Mouse (Mus musculus) hindbrain, embryonic 11.5 days (tissue): ENCODE measurements around the gene B4galnt1. TPM values are rescaled to one million over a fixed set of nuclear protein-coding genes. Genes with fewer than 3 reads are reported as not detected.
"Not testable (repeated sequence)": the region's sequence is repeated elsewhere in the genome, so short reads cannot be mapped to it uniquely, and the experiment has no call there.

Source experiments
- ATAC-seq: fragments of 200-750 bp; cut with Nextera tagmentation; 2 replicates; pipeline ENCODE4 v1.8.0; 2017; ENCODE audit warnings: mild to moderate bottlenecking, moderate TSS enrichment, moderate library complexity; ENCODE audit not compliant: low FRiP score
- DNase-seq: peaks from one replicate; pipeline ENCODE4 v3.0.0-alpha.2; 2015; ENCODE audit warnings: low spot score
- H3K27ac ChIP-seq: fragments of 300-500 bp; sonication (generic); 2 replicates; pipeline ENCODE4 v1.5.1; 2014; ENCODE audit warnings: mild to moderate bottlenecking, low read depth, low read length
- H3K27me3 ChIP-seq: fragments of 300-500 bp; sonication (generic); 2 replicates; pipeline ENCODE4 v1.6.1; 2014; ENCODE audit warnings: mild to moderate bottlenecking, low read length, moderate library complexity, mixed read lengths; ENCODE audit not compliant: control insufficient read depth, insufficient read depth
- H3K36me3 ChIP-seq: fragments of 300-500 bp; sonication (generic); 2 replicates; pipeline ENCODE4 v1.6.1; 2014; ENCODE audit warnings: mild to moderate bottlenecking, low read length, moderate library complexity, mixed read lengths; ENCODE audit not compliant: control insufficient read depth, insufficient read depth
- H3K4me1 ChIP-seq: fragments of 300-500 bp; sonication (generic); replicated peaks from 2 replicates; pipeline ENCODE4 v1.6.1; 2014; ENCODE audit warnings: low read length, mixed read lengths; ENCODE audit not compliant: control insufficient read depth, insufficient read depth
- H3K4me2 ChIP-seq: fragments of 300-500 bp; sonication (generic); replicated peaks from 2 replicates; pipeline ENCODE4 v1.6.1; 2014; ENCODE audit warnings: mild to moderate bottlenecking, low read depth, low read length
- H3K4me3 ChIP-seq: fragments of 300-500 bp; sonication (generic); 2 replicates; pipeline ENCODE4 v1.5.1; 2014; ENCODE audit warnings: low read depth, low read length
- H3K9ac ChIP-seq: fragments of 300-500 bp; sonication (generic); 2 replicates; pipeline ENCODE4 v1.6.1; 2014; ENCODE audit warnings: low read depth, low read length
- H3K9me3 ChIP-seq: fragments of 300-500 bp; sonication (generic); 2 replicates; pipeline ENCODE4 v1.6.1; 2016; ENCODE audit warnings: low read length; ENCODE audit not compliant: control insufficient read depth
- WGBS: fragments of 180-500 bp; shearing (Covaris S2); extraction: QIAGEN DNeasy Blood & Tissue Kit; methylation state at CpG from one replicate; pipeline ENCODE4 v1.1.7; 2014; 5-methylcytosine and 5-hydroxymethylcytosine counted together
- polyA plus RNA-seq: library from polyadenylated mRNA; unstranded; fragments of >200 nt; fragmentation: Nextera tagmentation; extraction: Ambion mirVana; gene quantifications from 2 replicates; pipeline ENCODE4 v1.2.1, GENCODE M21; 2014

B4galnt1 gene
- polyA plus RNA-seq, 1 experiment from 2014 or later, result 12.4 TPM

DNA sequence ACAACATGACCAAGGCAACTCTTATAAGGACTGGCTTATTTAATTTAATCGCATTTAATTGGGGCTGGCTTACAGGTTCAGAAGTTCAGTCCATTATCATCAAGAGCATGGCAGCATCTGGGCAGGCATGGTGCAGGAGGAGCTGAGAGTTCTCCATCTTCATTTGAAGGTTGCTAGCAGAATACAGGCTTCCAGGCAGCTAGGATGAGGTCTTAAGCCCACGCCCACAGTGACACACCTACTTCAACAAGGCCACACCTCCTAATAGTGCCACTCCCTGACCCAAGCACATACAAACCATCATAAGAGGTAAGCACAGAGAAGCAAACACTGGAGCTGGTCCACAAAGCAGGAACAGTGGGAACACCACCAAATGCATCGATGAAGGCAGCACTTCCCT is 13.8 kb upstream of the B4galnt1 start:
- H3K4me2 ChIP-seq, H3K27ac ChIP-seq, H3K9me3 ChIP-seq, ATAC-seq, DNase-seq, H3K27me3 ChIP-seq, H3K4me1 ChIP-seq, H3K4me3 ChIP-seq, H3K36me3 ChIP-seq, H3K9ac ChIP-seq: not testable (repeated sequence)
- WGBS, result 89% methylated on average over 3 of the region's 3 CpGs

DNA sequence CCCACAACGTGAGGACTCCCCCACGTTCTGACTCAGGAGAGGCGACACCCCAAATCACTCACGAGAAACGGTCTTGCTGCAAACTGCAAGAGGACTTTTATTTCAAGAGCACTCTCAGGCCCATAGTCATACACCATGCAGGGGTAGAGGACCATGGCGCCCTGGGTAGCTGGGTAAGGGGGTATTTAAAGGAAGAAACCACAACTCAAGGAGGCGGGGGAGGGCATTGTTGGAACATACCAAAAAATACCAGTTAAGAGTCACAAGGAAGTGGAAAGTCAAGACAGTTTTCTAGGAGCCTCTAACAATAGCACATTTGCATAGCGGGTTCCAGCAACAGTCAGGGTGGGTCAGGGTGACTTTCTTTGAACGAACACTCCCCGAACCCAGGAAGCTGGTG is 12.5 kb upstream of the B4galnt1 start:
- not testable (repeated sequence) for H3K4me2 ChIP-seq, H3K4me1 ChIP-seq, H3K27me3 ChIP-seq, ATAC-seq, H3K9ac ChIP-seq, H3K4me3 ChIP-seq, H3K27ac ChIP-seq, H3K9me3 ChIP-seq, DNase-seq, H3K36me3 ChIP-seq
- 89% methylated on average over 10 of the region's 10 CpGs for WGBS

DNA sequence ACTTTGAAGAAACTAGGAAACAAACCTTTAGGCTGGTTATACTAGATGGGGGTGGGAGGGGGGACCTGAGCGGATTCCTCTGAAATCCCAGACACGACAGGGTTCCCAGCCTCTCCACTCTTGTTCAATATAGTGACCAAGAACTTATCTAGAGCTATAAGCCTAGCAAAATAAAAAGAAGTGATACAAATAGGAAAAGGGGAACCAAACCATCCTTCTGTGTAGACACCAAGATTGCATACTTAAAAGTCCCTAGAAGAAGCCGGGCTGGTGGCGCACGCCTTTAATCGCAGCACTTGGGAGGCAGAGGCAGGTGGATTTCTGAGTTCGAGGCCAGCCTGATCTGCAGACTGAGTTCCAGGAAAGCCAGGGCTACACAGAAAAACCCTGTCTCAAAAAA is 11.7 kb upstream of the B4galnt1 start:
- Histone ChIP-seq H3K9me3 (no peaks in the 10 kb centered on the region), H3K4me3 (no peak overlapping the region), H3K9ac (no peak overlapping the region), H3K27me3 (no peaks in the 10 kb centered on the region), H3K36me3 (no peaks in the 10 kb centered on the region), H3K27ac (no peak overlapping the region), H3K4me2 (no peak overlapping the region), H3K4me1 (no peaks in the 10 kb centered on the region)
- WGBS, result 95% methylated on average over 7 of the region's 7 CpGs
- ATAC-seq (no peak), DNase-seq (no peak)

DNA sequence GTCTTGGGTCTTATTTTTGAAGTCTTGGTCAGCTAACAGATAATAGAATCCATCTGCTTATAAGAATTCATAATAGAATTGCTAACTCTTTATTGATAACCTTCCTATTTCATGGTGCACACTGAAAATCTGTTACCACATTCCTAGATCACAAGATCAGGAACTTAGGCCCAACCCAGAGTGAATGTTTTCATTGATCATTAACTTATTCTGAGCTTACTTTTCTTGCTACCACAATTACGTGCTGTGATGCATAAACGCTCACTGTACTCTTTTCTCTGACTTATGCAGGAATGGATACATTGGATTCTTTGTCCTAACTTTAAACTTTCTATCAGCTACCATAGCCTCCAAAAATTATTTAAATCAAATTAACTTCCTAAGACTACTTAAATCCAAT is 10.8 kb upstream of the B4galnt1 start:
- Histone ChIP-seq H3K4me3 (no peak overlapping the region), H3K27me3 (no peaks in the 10 kb centered on the region), H3K9me3 (no peaks in the 10 kb centered on the region), H3K36me3 (no peaks in the 10 kb centered on the region), H3K27ac (no peak overlapping the region), H3K9ac (no peak overlapping the region), H3K4me2 (no peak overlapping the region), H3K4me1 (no peaks in the 10 kb centered on the region)
- ATAC-seq, result no peak
- WGBS, result 95% methylated on average over 2 of the region's 2 CpGs
- no peak for DNase-seq

DNA sequence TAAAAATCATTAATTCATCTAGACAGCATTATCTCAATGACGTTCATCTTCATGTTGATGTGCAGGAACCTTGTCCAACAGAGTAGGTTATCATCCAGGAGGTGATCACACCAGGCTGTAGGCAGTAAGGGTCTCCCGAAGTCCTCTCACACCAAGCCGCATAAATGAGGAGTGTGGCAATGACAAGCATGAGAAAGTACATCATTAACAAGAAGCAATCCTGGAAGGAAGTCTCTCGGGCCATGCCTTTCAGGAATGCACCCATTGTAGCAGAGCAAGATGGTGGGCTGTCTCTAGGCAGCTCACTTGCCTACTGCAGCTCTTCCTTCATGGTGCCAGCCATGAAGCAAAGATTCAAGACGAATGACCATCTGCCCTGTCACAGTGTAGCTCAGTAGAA is 10.4 kb upstream of the B4galnt1 start:
- Histone ChIP-seq H3K4me2 (no peak overlapping the region), H3K9me3 (no peaks in the 10 kb centered on the region), H3K36me3 (no peaks in the 10 kb centered on the region), H3K9ac (no peak overlapping the region), H3K27ac (no peak overlapping the region), H3K4me3 (no peak overlapping the region), H3K4me1 (no peaks in the 10 kb centered on the region), H3K27me3 (no peaks in the 10 kb centered on the region)
- 82% methylated on average over 5 of the region's 5 CpGs for WGBS
- ATAC-seq, result no peak
- DNase-seq, result no peak

DNA sequence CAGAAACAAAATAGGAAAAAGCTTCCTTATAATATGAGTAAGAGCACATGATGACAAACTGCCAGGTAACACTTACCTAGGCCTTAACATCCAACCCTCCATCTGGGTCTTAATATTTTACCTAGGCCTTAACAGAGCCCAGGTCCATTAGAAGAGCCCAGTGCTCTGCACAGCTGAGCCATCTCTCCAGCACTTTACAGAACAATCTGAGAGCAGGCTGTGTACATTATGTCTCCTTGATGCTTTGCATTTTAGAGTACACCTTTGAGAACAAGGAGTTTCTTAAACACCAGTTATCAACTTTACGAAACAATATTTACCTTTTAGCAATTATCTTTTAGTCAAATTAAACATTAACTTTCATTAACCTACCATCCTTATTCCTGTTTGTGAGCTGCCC is 8.9 kb upstream of the B4galnt1 start:
- Histone ChIP-seq H3K27me3 (no peaks in the 10 kb centered on the region), H3K4me2 (no peak overlapping the region), H3K9ac (no peak overlapping the region), H3K36me3 (no peaks in the 10 kb centered on the region), H3K4me3 (no peak overlapping the region), H3K9me3 (no peaks in the 10 kb centered on the region), H3K27ac (no peak overlapping the region), H3K4me1 (no peaks in the 10 kb centered on the region)
- ATAC-seq (no peak), DNase-seq (no peak)
- WGBS, result 86% methylated on average over 1 of the region's 1 CpGs

DNA sequence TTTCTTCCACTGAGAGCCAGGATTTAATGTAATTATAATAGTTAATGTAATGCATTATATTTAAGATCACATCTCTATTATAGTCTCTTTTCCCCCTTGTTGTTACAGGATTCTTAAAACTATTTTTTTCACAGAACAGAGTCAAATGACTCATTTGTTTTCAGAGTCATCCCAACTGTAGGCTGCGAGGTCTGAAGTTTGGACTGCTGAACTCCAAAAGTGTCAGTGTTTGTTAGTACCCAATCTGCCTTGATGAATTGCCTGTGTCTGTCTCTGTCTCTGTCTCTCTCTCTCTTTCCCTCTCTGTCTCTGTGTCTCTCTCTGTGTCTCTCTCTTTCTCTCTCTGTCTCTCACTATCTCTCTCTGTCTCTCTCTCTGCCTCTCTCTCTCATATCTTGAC is 8.5 kb upstream of the B4galnt1 start:
- Histone ChIP-seq H3K4me3 (no peak overlapping the region), H3K4me1 (no peaks in the 10 kb centered on the region), H3K27ac (no peak overlapping the region), H3K27me3 (no peaks in the 10 kb centered on the region), H3K9ac (no peak overlapping the region), H3K36me3 (no peaks in the 10 kb centered on the region), H3K4me2 (no peak overlapping the region), H3K9me3 (no peaks in the 10 kb centered on the region)
- no peak for DNase-seq
- no peak for ATAC-seq
- 86% methylated on average over 1 of the region's 1 CpGs for WGBS

DNA sequence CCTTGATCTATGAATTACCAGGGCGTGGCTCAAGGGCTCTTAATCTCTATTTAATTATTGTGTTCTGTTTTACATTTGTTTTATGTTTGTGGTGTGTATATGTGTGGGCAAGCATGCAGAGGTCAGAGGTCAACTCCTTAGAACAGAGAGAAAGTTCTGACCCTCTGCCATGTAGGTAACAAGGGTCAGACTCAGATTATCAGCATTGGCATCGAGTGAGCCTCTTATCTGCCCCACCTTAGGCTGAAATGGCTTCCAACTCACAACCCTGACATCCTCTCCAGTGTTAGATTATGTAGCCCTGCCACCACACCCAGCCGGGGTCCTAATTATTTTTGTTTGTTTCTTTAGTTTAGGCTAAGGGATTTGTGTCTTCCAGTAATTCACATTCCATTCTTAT is 6.6 kb upstream of the B4galnt1 start:
- ATAC-seq (no peak), DNase-seq (no peak)
- Histone ChIP-seq H3K36me3 (no peaks in the 10 kb centered on the region), H3K4me1 (no peaks in the 10 kb centered on the region), H3K9me3 (no peaks in the 10 kb centered on the region), H3K27me3 (no peaks in the 10 kb centered on the region), H3K4me3 (no peak overlapping the region), H3K9ac (no peak overlapping the region), H3K4me2 (no peak overlapping the region), H3K27ac (no peak overlapping the region)
- WGBS, result 73% methylated on average over 3 of the region's 3 CpGs

DNA sequence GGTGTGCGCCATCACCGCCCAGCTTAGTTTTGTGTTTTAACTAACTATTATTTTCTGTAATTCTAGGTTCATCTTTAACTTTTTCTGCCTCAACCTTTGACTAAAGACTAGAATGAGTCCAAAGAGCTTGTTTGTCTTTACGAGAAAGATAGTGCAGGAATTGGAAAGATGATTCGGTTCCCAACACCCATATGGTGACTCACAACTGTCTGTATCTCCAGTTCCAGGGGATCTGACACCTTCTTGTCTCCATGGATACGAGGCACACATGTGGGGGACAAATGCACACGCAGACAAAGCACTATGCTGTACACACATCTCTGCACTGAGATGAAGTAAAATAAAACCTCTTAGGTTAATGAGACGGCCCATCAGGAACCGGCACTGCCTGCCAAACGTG is 4.9 kb upstream of the B4galnt1 start:
- no peaks in the 10 kb centered on the region; the same call in 1 of the 2 replicates for H3K27me3 ChIP-seq
- no peaks in the 10 kb centered on the region for H3K9me3 ChIP-seq
- no peak for ATAC-seq
- 87% methylated on average over 9 of the region's 9 CpGs for WGBS
- DNase-seq, result no peak
- no peak overlapping the region for H3K4me3 ChIP-seq
- H3K36me3 ChIP-seq, result no peaks in the 10 kb centered on the region
- H3K27ac ChIP-seq, result no peak overlapping the region
- no peak overlapping the region for H3K9ac ChIP-seq
- H3K4me2 ChIP-seq, result no peak overlapping the region
- no peaks in the 10 kb centered on the region for H3K4me1 ChIP-seq
